8 mouse cellular contexts compared by ENCODE assay signal in the genomic region with DNA sequence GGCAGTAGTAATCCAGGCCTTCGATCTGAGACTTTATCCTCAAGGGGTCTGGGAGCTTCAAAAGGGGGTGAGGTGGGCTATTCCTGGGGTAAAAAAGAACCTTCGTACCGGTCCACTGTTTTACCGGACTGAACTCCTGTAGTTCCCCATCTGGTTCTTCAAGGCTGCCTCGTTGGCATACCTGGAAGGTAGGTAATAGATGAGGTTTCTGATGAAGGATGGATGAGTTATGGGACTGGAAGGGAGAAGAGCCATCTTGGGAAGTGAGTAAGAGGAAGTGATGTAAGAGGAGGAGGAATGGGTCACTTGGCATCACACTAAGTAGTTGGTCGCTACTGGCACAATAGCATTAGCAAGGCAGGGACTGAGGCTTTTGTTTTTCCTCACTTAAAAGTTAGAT. TPM values are rescaled to one million over a fixed set of nuclear protein-coding genes. Genes with fewer than 3 reads are reported as not detected.
DNase-seq lines count a peak whose midpoint lies in the region; ATAC-seq and TF ChIP-seq lines count a peak whose summit lies in the region.

No protein-coding gene starts in this region.

- WGBS in hindbrain, postnatal 0 days: 8% methylated on average over 6 of the region's 6 CpGs
- WGBS in stomach, embryonic 16.5 days: 6% methylated on average over 6 of the region's 6 CpGs

- ATAC-seq in erythroid progenitor cell, adult 5-6 weeks (replicated peaks; ENCODE audit: low FRiP score, poor library complexity, severe bottlenecking): 0 out of 2 replicates have a peak, but pooled peaks have one; percentile 21
- no peak for ATAC-seq in hindbrain, postnatal 0 days
- ATAC-seq in stomach, embryonic 16.5 days (ENCODE audit: insufficient read depth, low FRiP score): no peak

- no peaks in the 10 kb centered on the region for H3K9me3 ChIP-seq in hindbrain, postnatal 0 days (ENCODE audit: low read length)
- H3K9me3 ChIP-seq in stomach, embryonic 16.5 days (replicated peaks; ENCODE audit: control insufficient read depth, low read length): no peaks in the 10 kb centered on the region

- H3K9ac ChIP-seq in hindbrain, postnatal 0 days (replicated peaks; ENCODE audit: low read length): peak overlapping the region; percentile 73
- H3K9ac ChIP-seq in stomach, embryonic 16.5 days (ENCODE audit: low read length): peak overlapping the region; percentile 95

- H3K27me3 ChIP-seq in C2C12 (ENCODE audit: control insufficient read depth, insufficient read depth, insufficient read length): no peaks in the 10 kb centered on the region
- H3K27me3 ChIP-seq in hindbrain, postnatal 0 days (ENCODE audit: insufficient read depth, low read length): no peaks in the 10 kb centered on the region
- no peaks in the 10 kb centered on the region for H3K27me3 ChIP-seq in stomach, embryonic 16.5 days (ENCODE audit: control insufficient read depth, insufficient read depth, low read length)

- H3ac ChIP-seq in C2C12 (ENCODE audit: control insufficient read depth, insufficient read length, low read depth): no peak overlapping the region

- TF ChIP-seq CTCF in C2C12 (IDR thresholded peaks at IDR 0.05; ENCODE audit: control insufficient read depth, insufficient read depth, insufficient read length): no peak
- TF ChIP-seq CTCF in hindbrain, postnatal 0 days (IDR thresholded peaks at IDR 0.05; ENCODE audit: low read depth): no peak

- peaks cover 55% of the 10 kb centered on the region for H3K79me2 ChIP-seq in C2C12 (ENCODE audit: control insufficient read depth, insufficient read depth)

- peaks cover 28% of the 10 kb centered on the region for H3K79me3 ChIP-seq in C2C12 (ENCODE audit: low read depth)

- H3K4me3 ChIP-seq in C2C12 (ENCODE audit: insufficient read depth, poor library complexity, severe bottlenecking): peak overlapping the region; percentile 86
- H3K4me3 ChIP-seq in hindbrain, postnatal 0 days (ENCODE audit: low read length): peak overlapping the region; percentile 73
- peak overlapping the region; percentile 96 for H3K4me3 ChIP-seq in stomach, embryonic 16.5 days (replicated peaks; ENCODE audit: low read length)

- peak; percentile 23 for DNase-seq in 3134 (ENCODE audit: extremely low read depth, insufficient read length, low spot score)
- peak; percentile 47 for DNase-seq in hindbrain, postnatal 0 days (ENCODE audit: low spot score)
- peak; percentile 36 for DNase-seq in lung, postnatal 10 days
- no peak for DNase-seq in gastrocnemius, adult 8-10 months (ENCODE audit: low spot score in 2 of 2)
- no peak for DNase-seq in adrenal gland, postnatal 4 days (ENCODE audit: low spot score in 2 of 2)

- H3K4me2 ChIP-seq in hindbrain, postnatal 0 days (ENCODE audit: low read depth, low read length): peak overlapping the region; percentile 82
- peak overlapping the region; percentile 59 for H3K4me2 ChIP-seq in stomach, embryonic 16.5 days (ENCODE audit: low read depth, low read length)

- H3K36me3 ChIP-seq in C2C12 (ENCODE audit: control insufficient read depth, insufficient read depth): peaks cover 8% of the 10 kb centered on the region
- peaks cover 21% of the 10 kb centered on the region for H3K36me3 ChIP-seq in hindbrain, postnatal 0 days (ENCODE audit: insufficient read depth, low read length)
- no peaks in the 10 kb centered on the region for H3K36me3 ChIP-seq in stomach, embryonic 16.5 days (ENCODE audit: control insufficient read depth, insufficient read depth, low read length)

- peaks cover 5% of the 10 kb centered on the region; the same call in 1 of the 2 replicates for H3K4me1 ChIP-seq in hindbrain, postnatal 0 days (ENCODE audit: insufficient read depth, low read length)
- peaks cover 6% of the 10 kb centered on the region for H3K4me1 ChIP-seq in stomach, embryonic 16.5 days (ENCODE audit: control insufficient read depth, insufficient read depth, low read length)

- H3K27ac ChIP-seq in hindbrain, postnatal 0 days: peak overlapping the region; percentile 74
- H3K27ac ChIP-seq in stomach, embryonic 16.5 days (ENCODE audit: low read length): peak overlapping the region; percentile 74; the same call in 1 of the 2 replicates

TF ChIP-seq in C2C12, 6 proteins besides CTCF, POLR2A, EP300 and RAD21:
- TF ChIP-seq FOSL1 (IDR thresholded peaks at IDR 0.05; ENCODE audit: insufficient read depth, low read length, poor library complexity, severe bottlenecking) (no peak), MAX (IDR thresholded peaks at IDR 0.05) (no peak), MYOG (IDR thresholded peaks at IDR 0.05; ENCODE audit: control insufficient read depth, extremely low read depth, insufficient read length) (no peak), USF1 (IDR thresholded peaks at IDR 0.05; ENCODE audit: low read depth) (no peak), MYOD1 (IDR thresholded peaks at IDR 0.05; ENCODE audit: control insufficient read depth, insufficient read length, low read depth) (no peak), CEBPB (IDR thresholded peaks at IDR 0.05; ENCODE audit: low read depth) (no peak)

RNA-seq across cellular contexts. Expression of a gene that starts 2.7 kb away (rescaled TPM):
- 36.0 TPM for polyA plus RNA-seq in C2C12 (2012; fragmentation: generic; extraction: Trizol)
- total RNA-seq in erythroid progenitor cell, adult 5-6 weeks (2015; ENCODE audit: low replicate concordance): 42.9 and 54.5 TPM in 2 replicates
- 67.9 and 91.3 TPM in 2 replicates for total RNA-seq in erythroid progenitor cell, adult 5-6 weeks (2017; ENCODE audit: low replicate concordance)
- total RNA-seq in hindbrain, postnatal 0 days (2014; rRNA removed): 57.3 and 76.5 TPM in 2 replicates
- polyA plus RNA-seq in hindbrain, postnatal 0 days (2015; fragmentation: Nextera tagmentation; extraction: Ambion mirVana): 40.0 and 43.3 TPM in 2 replicates
- polyA plus RNA-seq in stomach, embryonic 16.5 days (2015; fragmentation: Nextera tagmentation; extraction: Ambion mirVana): 34.0 and 38.9 TPM in 2 replicates
- 10 to 100 TPM; 27.1 to 33.4 (median 29.2) TPM for total RNA-seq in gastrocnemius, adult 8-10 months (2022)
- total RNA-seq in adrenal gland, postnatal 4 days (2021): 10 to 100 TPM; 88.7 to 93.0 TPM

RNA-seq across cellular contexts. Expression of a gene that starts 21.6 kb away (rescaled TPM):
- polyA plus RNA-seq in C2C12 (2012; fragmentation: generic; extraction: Trizol): not detected
- not detected in 2 replicates for total RNA-seq in erythroid progenitor cell, adult 5-6 weeks (2015; ENCODE audit: low replicate concordance)
- total RNA-seq in erythroid progenitor cell, adult 5-6 weeks (2017; ENCODE audit: low replicate concordance): not detected in 2 replicates
- 171 and 182 TPM in 2 replicates for total RNA-seq in hindbrain, postnatal 0 days (2014; rRNA removed)
- polyA plus RNA-seq in hindbrain, postnatal 0 days (2015; fragmentation: Nextera tagmentation; extraction: Ambion mirVana): 151 and 167 TPM in 2 replicates
- 3.3 and 3.6 TPM in 2 replicates for polyA plus RNA-seq in stomach, embryonic 16.5 days (2015; fragmentation: Nextera tagmentation; extraction: Ambion mirVana)
- total RNA-seq in gastrocnemius, adult 8-10 months (2022): under 1 TPM in 1 of 4 experiments, not detected in 3; 0.40 TPM
- total RNA-seq in adrenal gland, postnatal 4 days (2021): 10 to 100 TPM; 23.9 to 26.4 TPM

Comparison
In these comparisons a context has a peak if more than half of its experiments do, and no peak if none do; other contexts are left out.
1. DNase-seq: peak in 3134 (single experiment), hindbrain, postnatal 0 days (single experiment) and lung, postnatal 10 days (single experiment); none in gastrocnemius, adult 8-10 months (0 of 2) and adrenal gland, postnatal 4 days (0 of 2).
2. RNA of a gene that starts 21.6 kb away (total RNA-seq): 171 to 182 TPM in hindbrain, postnatal 0 days and 23.9 to 26.4 TPM in adrenal gland, postnatal 4 days; not detected in erythroid progenitor cell, adult 5-6 weeks and 0.40 TPM in gastrocnemius, adult 8-10 months; every median in the first group is over 10 times any median in the second.
3. Peak in every context shown above with its lines, with median percentiles within 50 percentile points of each other: H3K4me3 ChIP-seq.